Mouse (Mus musculus) stomach, postnatal 0 days (tissue): ENCODE measurements around the gene Klf12. TPM values are rescaled to one million over a fixed set of nuclear protein-coding genes. Genes with fewer than 3 reads are reported as not detected.

Experiments
- ATAC-seq: fragments of 200-750 bp; cut with Nextera tagmentation; 2 replicates; pipeline ENCODE4 v1.8.0; 2017; ENCODE audit not compliant: low FRiP score, low TSS enrichment
- DNase-seq: peaks from one replicate; pipeline ENCODE4 v3.0.0-alpha.2; 2016; ENCODE audit warnings: low spot score
- H3K27ac ChIP-seq: fragments of 300-500 bp; sonication (generic); replicated peaks from 2 replicates; pipeline ENCODE4 v1.5.1; 2014; ENCODE audit warnings: mild to moderate bottlenecking, control low read depth
- H3K27me3 ChIP-seq: fragments of 300-500 bp; sonication (generic); 2 replicates; pipeline ENCODE4 v1.6.1; 2014; ENCODE audit warnings: low read length; ENCODE audit not compliant: control insufficient read depth, insufficient read depth
- H3K36me3 ChIP-seq: fragments of 300-500 bp; sonication (generic); 2 replicates; pipeline ENCODE4 v1.6.1; 2014; ENCODE audit warnings: low read length, mixed read lengths; ENCODE audit not compliant: control insufficient read depth, insufficient read depth
- H3K4me1 ChIP-seq: fragments of 300-500 bp; sonication (generic); replicated peaks from 2 replicates; pipeline ENCODE4 v1.6.1; 2014; ENCODE audit warnings: antibody characterized with exemption; ENCODE audit not compliant: control insufficient read depth, insufficient read depth
- H3K4me2 ChIP-seq: fragments of 300-500 bp; sonication (generic); replicated peaks from 2 replicates; pipeline ENCODE4 v1.6.1; 2014; ENCODE audit warnings: low read depth, mild to moderate bottlenecking, control low read depth, moderate library complexity
- H3K4me3 ChIP-seq: fragments of 300-500 bp; sonication (generic); 2 replicates; pipeline ENCODE4 v1.5.1; 2014; ENCODE audit warnings: low read depth, low read length, control low read depth
- H3K9ac ChIP-seq: fragments of 300-500 bp; sonication (generic); 2 replicates; pipeline ENCODE4 v1.6.1; 2014; ENCODE audit warnings: mild to moderate bottlenecking, low read length, control low read depth, mixed read lengths
- H3K9me3 ChIP-seq: fragments of 300-500 bp; sonication (generic); 2 replicates; pipeline ENCODE4 v1.6.1; 2016; ENCODE audit warnings: low read length; ENCODE audit not compliant: control insufficient read depth
- CTCF ChIP-seq: IDR thresholded peaks from 2 replicates; pipeline ENCODE4 v1.5.1; 2016; ENCODE audit warnings: antibody characterized with exemption, low read depth, mild to moderate bottlenecking, moderate library complexity
- EP300 ChIP-seq: optimal IDR thresholded peaks from 2 replicates; pipeline ENCODE3; 2016; ENCODE audit warnings: antibody characterized with exemption
- WGBS: fragments of 180-500 bp; shearing (Covaris S2); extraction: QIAGEN DNeasy Blood & Tissue Kit; methylation state at CpG from one replicate; pipeline ENCODE4 v1.1.7; 2014; 5-methylcytosine and 5-hydroxymethylcytosine counted together
- polyA plus RNA-seq: library from polyadenylated mRNA; unstranded; fragments of >200 nt; fragmentation: Nextera tagmentation; extraction: Ambion mirVana; gene quantifications from 2 replicates; pipeline ENCODE4 v1.2.1, GENCODE M21; 2015

Klf12 gene
- polyA plus RNA-seq, 1 experiment from 2014 or later = 3.8 TPM

GRCm38 (mm10) chr14:100097208-100098189 is 187.0 kb downstream of the Klf12 start:
- no peak overlapping the region for H3K4me3 ChIP-seq
- 85% methylated on average over 10 of the region's 10 CpGs for WGBS
- H3K4me1 ChIP-seq = no peaks in the 10 kb centered on the region
- no peaks in the 10 kb centered on the region for H3K36me3 ChIP-seq
- no peak overlapping the region for H3K9ac ChIP-seq
- H3K27me3 ChIP-seq = no peaks in the 10 kb centered on the region
- H3K4me2 ChIP-seq = no peak overlapping the region
- no peak overlapping the region for H3K27ac ChIP-seq
- TF ChIP-seq CTCF = no peak
- TF ChIP-seq EP300 = no peak
- H3K9me3 ChIP-seq = no peaks in the 10 kb centered on the region
- DNase-seq = no peak
- ATAC-seq = no peak

- H3K4me2 ChIP-seq = no peak overlapping the region
- H3K9ac ChIP-seq = no peak overlapping the region
- no peaks in the 10 kb centered on the region for H3K36me3 ChIP-seq
- no peaks in the 10 kb centered on the region for H3K27me3 ChIP-seq
- ATAC-seq (no peak), DNase-seq (no peak)
- TF ChIP-seq CTCF = no peak
- TF ChIP-seq EP300 = no peak
- no peak overlapping the region for H3K4me3 ChIP-seq
- WGBS = 56% methylated on average over 3 of the region's 3 CpGs
- no peaks in the 10 kb centered on the region for H3K9me3 ChIP-seq
- H3K27ac ChIP-seq = no peak overlapping the region
- H3K4me1 ChIP-seq = no peaks in the 10 kb centered on the region
These were observed 188.7 kb downstream of the Klf12 start for GRCm38 (mm10) chr14:100095730-100096129.

- no peak overlapping the region for H3K4me3 ChIP-seq
- no peak for ATAC-seq
- no peak overlapping the region for H3K27ac ChIP-seq
- no peaks in the 10 kb centered on the region for H3K27me3 ChIP-seq
- TF ChIP-seq EP300 = no peak
- TF ChIP-seq CTCF = peak; percentile 60
- no peaks in the 10 kb centered on the region for H3K9me3 ChIP-seq
- no peaks in the 10 kb centered on the region for H3K36me3 ChIP-seq
- H3K4me2 ChIP-seq = no peak overlapping the region
- no peak overlapping the region for H3K9ac ChIP-seq
- WGBS = 92% methylated on average over 1 of the region's 1 CpGs
- DNase-seq = no peak
- no peaks in the 10 kb centered on the region for H3K4me1 ChIP-seq
These were observed 194.0 kb downstream of the Klf12 start for GRCm38 (mm10) chr14:100090517-100090916.

- H3K9ac ChIP-seq = no peak overlapping the region
- no peaks in the 10 kb centered on the region for H3K27me3 ChIP-seq
- no peaks in the 10 kb centered on the region for H3K4me1 ChIP-seq
- ATAC-seq = no peak
- 73% methylated on average over 4 of the region's 4 CpGs for WGBS
- no peak overlapping the region for H3K27ac ChIP-seq
- no peaks in the 10 kb centered on the region for H3K9me3 ChIP-seq
- H3K4me3 ChIP-seq = no peak overlapping the region
- TF ChIP-seq EP300 (no peak), CTCF (no peak)
- no peaks in the 10 kb centered on the region for H3K36me3 ChIP-seq
- no peak for DNase-seq
- H3K4me2 ChIP-seq = no peak overlapping the region
These were observed 204.9 kb downstream of the Klf12 start for GRCm38 (mm10) chr14:100079620-100080019.

- H3K36me3 ChIP-seq = no peaks in the 10 kb centered on the region
- WGBS = 63% methylated on average over 12 of the region's 12 CpGs
These were observed 211.9 kb downstream of the Klf12 start for GRCm38 (mm10) chr14:100072431-100073195.

More at GRCm38 (mm10) chr14:100072431-100073195, 211.9 kb downstream of the Klf12 start:
- H3K27ac ChIP-seq = no peak overlapping the region
- DNase-seq (no peak), ATAC-seq (no peak)
- TF ChIP-seq EP300 (no peak), CTCF (no peak)
- H3K9me3 ChIP-seq = no peaks in the 10 kb centered on the region
- H3K4me3 ChIP-seq = no peak overlapping the region
- H3K4me2 ChIP-seq = no peak overlapping the region
- no peaks in the 10 kb centered on the region for H3K27me3 ChIP-seq
- H3K9ac ChIP-seq = no peak overlapping the region
- no peaks in the 10 kb centered on the region for H3K4me1 ChIP-seq
